Mouse (Mus musculus) spleen, embryonic (tissue): ENCODE measurements around the gene Klhl20.
"Not testable (repeated sequence)": the region's sequence is repeated elsewhere in the genome, so short reads cannot be mapped to it uniquely, and the experiment has no call there.

Source experiments
- CTCF ChIA-PET: fragments of 350-600 bp; sonication (Branson Sonifier 250); formaldehyde crosslinking; loops from one replicate; lab custom pipeline; 2022; lab: Charles Lee

Klhl20 gene

GRCm38 (mm10) chr1:161130726-161131664, at the start of gene Klhl20:
TSS of gene Klhl20 (minus strand) at chr1:161131511.
- CTCF ChIA-PET: interaction anchor here (0.6 kb wide), 1 partner anchor 129 kb away, joined by 11 read pairs; no protein-coding TSS in a partner anchor

DNA sequence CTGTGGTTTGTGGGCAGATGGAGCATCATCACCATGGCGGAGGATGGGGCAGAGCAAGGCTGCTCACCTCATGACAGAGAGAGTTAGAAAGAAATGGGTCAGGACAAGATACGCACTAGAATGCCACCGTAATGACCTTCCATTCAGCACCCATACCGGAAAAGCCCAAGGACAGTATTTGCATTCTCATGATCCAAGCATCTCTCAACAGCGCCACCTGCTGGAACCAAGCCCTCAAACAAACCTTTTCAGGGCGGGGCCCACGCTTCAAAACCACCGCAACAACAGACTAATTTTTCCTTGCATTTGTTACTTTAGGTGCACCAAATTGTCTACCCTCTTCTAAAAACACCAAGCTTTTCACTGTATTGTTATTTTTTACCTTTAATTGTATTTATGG, 49.4 kb upstream of the Klhl20 start:
- CTCF ChIA-PET: no interaction called here

DNA sequence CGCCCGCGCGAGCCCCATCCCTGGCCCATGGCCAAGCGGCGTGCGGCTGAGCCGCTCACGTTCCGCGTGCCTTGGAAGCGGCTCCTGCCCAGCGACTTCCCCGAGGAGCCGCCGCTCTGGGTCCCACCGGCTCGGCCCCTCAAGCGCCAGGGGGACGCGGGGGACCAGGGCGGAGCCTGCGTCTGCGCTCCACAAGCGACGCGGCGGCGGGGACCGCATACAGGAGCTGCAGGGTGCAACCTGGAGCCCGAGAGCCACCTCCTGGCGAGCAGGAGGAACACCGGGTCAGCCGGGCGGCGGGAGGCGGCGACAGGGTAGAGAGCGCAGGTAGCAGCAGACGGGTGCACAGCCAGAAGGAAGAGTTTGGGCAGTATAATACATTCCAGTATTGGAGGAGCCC, 39.3 kb upstream of the Klhl20 start:
- CTCF ChIA-PET: no interaction called here

DNA sequence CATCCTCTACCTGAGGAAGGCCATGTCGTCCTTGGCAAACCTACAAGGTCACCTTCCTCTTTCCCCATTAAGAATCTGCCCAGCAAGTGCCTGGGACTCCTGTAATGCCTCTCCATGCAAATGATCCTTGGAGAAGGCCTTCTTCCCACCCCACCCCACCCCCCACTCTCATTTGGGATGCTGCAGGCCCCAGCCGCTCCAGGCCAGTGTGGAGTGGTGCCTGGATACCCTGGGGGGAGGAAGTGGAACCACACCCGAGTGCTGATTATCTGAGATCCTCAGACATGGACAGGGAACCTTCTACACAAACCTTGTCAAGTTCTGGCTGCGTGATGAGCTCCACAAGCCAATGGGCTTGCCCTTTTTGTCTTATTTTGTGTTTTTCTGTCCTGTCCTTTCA, 29.0 kb upstream of the Klhl20 start:
- CTCF ChIA-PET: interaction anchor here (0.6 kb wide), 1 partner anchor 152 kb away, joined by 3 read pairs; no protein-coding TSS in a partner anchor

GRCm38 (mm10) chr1:161159214-161159613, 27.9 kb upstream of the Klhl20 start, which contains the start of gene Tex50:
TSS of gene Tex50 (minus strand) at chr1:161159314.
- CTCF ChIA-PET: interaction anchor here (0.6 kb wide), 1 partner anchor 17 kb away, joined by 7 read pairs; no protein-coding TSS in a partner anchor

GRCm38 (mm10) chr1:161156546-161156945, 25.2 kb upstream of the Klhl20 start:
- CTCF ChIA-PET: interaction anchor here (0.6 to 0.8 kb wide), 6 partner anchors 9 to 1805 kb away, joined by 3 to 17 read pairs (median 4); no protein-coding TSS in a partner anchor

DNA sequence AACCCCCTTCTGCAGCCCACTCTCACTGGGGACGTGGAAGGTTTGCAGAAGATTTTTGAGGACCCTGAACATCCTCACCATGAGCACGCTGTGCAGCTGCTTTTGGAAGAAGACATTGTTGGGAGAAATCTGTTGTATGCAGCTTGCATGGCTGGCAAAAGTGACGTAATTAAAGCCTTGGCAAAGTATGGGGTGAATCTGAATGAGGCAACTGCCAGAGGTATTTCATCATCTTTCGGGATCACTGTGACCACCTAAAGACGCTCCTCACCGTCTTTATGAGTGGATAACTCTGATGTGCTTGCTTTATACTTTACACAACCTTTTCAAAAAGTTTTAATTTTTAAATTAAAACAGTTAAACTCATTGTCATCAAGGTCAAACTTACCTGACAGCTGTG, 19.8 kb upstream of the Klhl20 start:
- CTCF ChIA-PET: no interaction called here

DNA sequence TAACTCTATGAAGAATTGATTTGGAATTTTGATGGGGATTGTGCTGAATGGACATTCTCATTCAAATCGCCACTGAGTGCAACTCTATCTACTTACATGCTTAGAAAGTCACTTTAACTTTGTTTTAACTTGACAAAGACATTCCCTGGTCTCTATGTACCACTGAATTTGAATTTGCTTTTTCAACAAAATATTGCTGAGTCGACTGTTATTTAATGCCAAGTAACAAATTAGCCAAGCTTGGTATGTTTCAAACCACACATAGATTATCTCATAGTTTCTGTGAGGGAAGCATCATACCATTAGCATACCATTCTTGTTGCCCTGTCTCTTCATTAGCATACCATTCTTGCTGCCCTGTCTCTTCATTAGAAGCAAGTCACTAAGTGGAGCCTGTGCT, 16.6 kb upstream of the Klhl20 start:
- CTCF ChIA-PET: no interaction called here

DNA sequence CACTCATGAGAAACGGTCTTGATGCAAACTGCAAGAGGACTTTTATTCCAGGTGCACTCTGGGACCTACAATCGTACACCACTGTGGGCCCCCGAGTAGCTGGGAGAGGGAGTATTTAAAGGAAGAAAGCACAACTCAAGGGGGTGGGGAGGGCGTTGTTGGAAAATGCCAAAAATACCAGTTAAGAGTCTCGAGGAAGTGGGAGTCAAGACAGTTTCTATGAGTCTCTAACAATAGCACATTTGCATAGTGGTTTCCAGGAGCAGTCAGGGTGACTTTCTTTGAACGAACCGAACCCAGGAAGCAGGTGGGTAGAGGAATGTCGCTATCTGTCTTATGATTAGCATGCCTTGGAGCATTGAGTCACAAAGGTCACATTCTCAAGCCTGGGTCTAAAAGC, 14.3 kb upstream of the Klhl20 start:
- CTCF ChIA-PET: not testable (repeated sequence)

GRCm38 (mm10) chr1:161143216-161143615, 11.9 kb upstream of the Klhl20 start:
- CTCF ChIA-PET: interaction anchor here (0.6 kb wide), 1 partner anchor 20 kb away, joined by 4 read pairs; no protein-coding TSS in a partner anchor

GRCm38 (mm10) chr1:161142531-161143159, 11.3 kb upstream of the Klhl20 start, which contains the start of gene Ankrd45:
TSS of gene Ankrd45 (plus strand) at chr1:161142691.
- CTCF ChIA-PET: no interaction called here

DNA sequence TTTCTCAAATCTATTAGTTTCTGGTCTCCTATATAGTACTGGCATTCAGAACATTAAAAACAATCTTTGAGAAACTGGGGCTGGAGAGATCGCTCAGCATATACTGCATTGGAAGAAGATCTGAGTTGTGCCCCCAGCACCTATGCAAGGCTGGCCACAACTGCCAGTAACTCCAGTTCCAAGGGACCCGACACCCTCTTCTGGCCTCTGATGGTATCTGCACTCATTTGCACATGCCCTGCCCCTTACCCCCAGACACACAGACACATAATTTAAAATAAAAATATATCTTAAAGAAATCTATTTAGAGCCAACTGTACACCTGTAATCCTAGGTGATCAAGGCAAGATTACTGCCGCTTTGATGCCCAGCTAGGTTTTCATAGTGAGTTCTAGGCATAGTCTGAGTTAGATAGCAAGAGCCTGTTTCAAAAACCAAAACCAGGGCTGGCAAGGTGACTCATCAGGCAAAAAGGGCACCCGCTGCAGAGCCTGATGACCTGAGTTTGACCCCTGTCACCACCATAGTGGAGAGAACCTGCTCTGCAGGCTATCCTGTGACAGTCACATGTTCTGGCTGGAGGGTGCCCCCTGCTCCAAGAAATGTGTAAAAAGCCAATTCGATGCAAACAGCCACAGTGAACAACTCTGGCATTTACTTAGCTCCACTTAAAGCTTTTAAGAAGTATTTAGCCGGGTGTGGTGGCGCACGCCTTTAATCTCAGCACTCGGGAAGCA, 8.9 kb upstream of the Klhl20 start:
- CTCF ChIA-PET: no interaction called here

GRCm38 (mm10) chr1:161139496-161139895, 8.2 kb upstream of the Klhl20 start:
- CTCF ChIA-PET: interaction anchor here (0.7 kb wide), 1 partner anchor 599 kb away, joined by 10 read pairs; no protein-coding TSS in a partner anchor

DNA sequence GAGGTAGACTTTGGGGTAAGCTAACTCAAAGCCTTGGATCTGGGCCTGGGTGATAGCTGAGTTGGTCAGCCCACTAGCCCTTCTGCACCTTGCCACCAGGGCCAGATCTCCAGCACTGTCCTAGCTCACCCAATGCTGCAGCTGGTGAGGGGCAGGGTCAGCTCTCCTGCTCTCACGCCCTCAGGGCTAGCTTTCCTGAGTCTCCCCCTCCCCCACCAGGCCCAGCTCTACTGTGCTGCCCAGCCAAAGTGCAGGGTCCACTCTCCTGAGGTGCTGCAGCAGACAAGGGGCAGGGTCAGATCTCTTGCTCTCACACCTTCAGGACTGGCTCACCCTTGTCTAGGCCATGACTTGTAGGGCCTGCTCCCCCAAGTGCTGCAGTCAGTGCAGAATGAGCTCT, 4.8 kb downstream of the Klhl20 start:
- CTCF ChIA-PET: interaction anchor here (0.6 kb wide), 1 partner anchor 207 kb away, joined by 3 read pairs; no protein-coding TSS in a partner anchor

GRCm38 (mm10) chr1:161122661-161123418, 8.5 kb downstream of the Klhl20 start:
- CTCF ChIA-PET: interaction anchor here (0.7 kb wide), 1 partner anchor 20 kb away, joined by 4 read pairs; no protein-coding TSS in a partner anchor

- CTCF ChIA-PET: no interaction called here
Measured at GRCm38 (mm10) chr1:161114591-161114990, 16.7 kb downstream of the Klhl20 start.

DNA sequence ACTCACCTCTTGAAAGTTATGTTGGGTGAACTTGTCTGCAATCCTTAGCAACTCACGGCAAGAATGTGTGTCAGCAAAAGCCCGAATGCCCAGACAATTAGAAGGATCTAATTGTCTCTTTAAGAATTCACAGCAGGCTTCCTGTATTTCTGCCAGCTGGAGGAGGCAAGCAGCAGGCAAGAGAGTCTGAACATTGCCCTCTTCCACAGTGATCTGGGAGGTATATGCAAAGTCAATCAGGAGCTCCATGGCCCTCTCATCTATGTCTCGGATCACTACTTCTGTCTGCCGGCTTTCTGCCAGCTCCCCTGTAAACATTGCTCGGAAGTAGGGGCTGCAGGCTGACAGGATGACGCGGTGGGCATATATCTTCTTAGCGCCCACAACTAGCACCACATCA, 22.1 kb downstream of the Klhl20 start:
- CTCF ChIA-PET: interaction anchor here (0.5 kb wide), 1 partner anchor 37 kb away, joined by 14 read pairs; no protein-coding TSS in a partner anchor

DNA sequence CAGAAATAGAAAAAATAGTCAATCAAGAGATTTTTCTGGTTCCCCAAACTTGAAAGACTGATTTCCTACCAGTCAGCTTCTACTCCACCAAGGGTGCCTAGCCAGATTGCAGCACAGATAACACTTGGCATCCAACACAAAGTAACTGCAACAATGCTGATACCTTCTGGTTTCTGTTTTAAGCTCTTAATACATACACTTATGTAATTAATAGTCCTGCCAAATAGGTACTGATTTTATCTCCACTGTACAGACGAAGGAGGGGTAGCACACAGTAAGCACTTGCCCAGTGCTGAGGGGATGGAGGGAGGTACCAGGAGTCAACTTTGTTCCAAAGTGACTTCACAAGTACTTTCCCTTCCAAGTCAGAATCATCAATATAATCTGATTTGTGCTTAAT, 27.5 kb downstream of the Klhl20 start:
- CTCF ChIA-PET: no interaction called here

DNA sequence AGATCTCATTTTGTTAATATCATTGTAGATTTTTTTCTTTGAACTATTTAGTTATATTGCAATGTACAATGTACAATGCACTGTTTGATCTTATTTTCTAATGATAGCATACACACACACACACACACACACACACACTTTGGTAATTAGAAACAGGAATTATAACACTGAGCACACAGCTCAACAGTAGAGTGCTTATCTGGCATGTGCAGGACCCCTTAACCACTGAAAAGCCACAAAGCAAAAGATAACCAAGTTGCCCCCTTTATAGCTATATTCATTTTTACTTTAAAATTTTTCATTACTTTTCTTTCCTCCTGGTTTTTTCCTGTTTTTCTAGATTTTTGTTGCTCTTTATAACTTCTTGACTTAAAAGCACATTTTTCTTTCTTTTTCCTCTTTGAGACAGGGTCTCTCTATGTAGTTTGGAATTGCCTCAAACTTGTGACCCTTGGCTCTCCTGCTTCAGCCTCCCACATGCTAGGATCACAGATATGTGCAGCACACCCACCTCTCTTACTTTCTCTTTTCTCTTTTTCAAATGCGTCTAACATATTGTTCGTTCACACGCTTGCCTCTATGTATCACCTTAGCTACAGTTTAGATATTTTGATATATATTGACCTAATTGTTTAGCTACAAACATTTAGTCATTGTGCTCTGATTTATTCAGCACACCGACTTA, 31.4 kb downstream of the Klhl20 start:
- CTCF ChIA-PET: no interaction called here

DNA sequence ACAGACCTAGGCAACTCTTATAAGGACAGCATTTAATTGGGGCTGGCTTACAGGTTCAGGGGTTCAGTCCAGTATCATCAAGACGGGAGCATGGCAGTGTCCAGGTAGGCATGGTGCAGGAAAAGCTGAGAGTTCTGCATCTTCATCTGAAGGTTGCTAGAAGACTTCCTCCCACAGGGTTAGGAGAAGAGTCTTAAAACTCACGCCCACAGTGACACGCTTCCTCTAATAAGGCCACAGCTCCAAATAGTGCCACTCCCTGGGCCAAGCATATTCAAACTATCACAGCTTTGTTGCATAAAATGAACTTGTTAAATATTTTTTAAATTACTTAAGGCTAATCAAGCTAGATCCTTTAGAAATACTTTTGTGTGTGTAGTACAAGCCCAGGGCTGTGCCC, 54.1 kb downstream of the Klhl20 start:
- CTCF ChIA-PET: no interaction called here
